ENCODE assay signal across 10 mouse cellular contexts in the genomic region with DNA sequence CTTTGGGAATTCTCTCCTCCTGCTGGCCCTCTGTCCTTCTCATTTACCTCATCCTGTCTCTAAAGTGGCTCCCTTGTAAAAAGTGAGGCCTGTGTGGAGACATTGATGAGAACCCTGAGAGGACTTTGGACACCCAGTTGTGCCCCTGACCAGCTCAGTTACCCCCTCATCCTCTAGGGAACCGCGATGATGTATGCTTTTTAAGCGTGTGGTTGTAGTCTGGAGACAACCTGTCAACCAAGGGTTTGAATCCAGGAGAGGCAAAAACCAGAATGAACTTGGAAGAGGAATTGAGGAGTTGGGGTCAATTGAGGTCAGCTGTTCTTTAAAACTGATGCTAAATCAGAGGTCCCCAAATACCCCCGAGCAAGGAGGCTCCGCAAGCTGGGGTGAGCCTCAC. TPM values are rescaled to one million over a fixed set of nuclear protein-coding genes. Genes with fewer than 3 reads are reported as not detected.
A peak's percentile ranks its signal among the peaks of the same experiment; 100 is the strongest.
DNase-seq lines count a peak whose midpoint lies in the region; ATAC-seq and TF ChIP-seq lines count a peak whose summit lies in the region.
"Had no signal": no experiment of that assay in that cellular context is flagged by ENCODE, and none has a peak within 500 bp of the region (broad histone marks: within the 10 kb centered on the region; RNA-seq: fewer than 3 reads in every experiment).

No protein-coding gene starts in this region.

- no peak for TF ChIP-seq CTCF in kidney, adult 2 months (conservative IDR thresholded peaks at IDR 0.05; ENCODE audit: insufficient read depth, insufficient read length, low read depth, low read length)
- TF ChIP-seq CTCF in hindbrain, postnatal 0 days (IDR thresholded peaks at IDR 0.05; ENCODE audit: low read depth) = no peak

- peak overlapping the region; percentile 44 for H3K4me3 ChIP-seq in kidney, adult 2 months (ENCODE audit: insufficient read depth, low read depth, low read length)
- H3K4me3 ChIP-seq in embryonic facial prominence, embryonic 13.5 days = peak overlapping the region; percentile 78
- peak overlapping the region; percentile 87 for H3K4me3 ChIP-seq in hindbrain, postnatal 0 days (ENCODE audit: low read length)
- H3K4me3 ChIP-seq in midbrain, embryonic 15.5 days = peak overlapping the region; percentile 57

- no peak for TF ChIP-seq POLR2A in kidney, adult 2 months (IDR thresholded peaks at IDR 0.05; ENCODE audit: low read depth, low read length)

- DNase-seq in kidney, adult 2 months = no peak
- no peak for DNase-seq in kidney, postnatal 10 days
- peak; percentile 15 for DNase-seq in hindbrain, postnatal 0 days (ENCODE audit: low spot score)
- DNase-seq in adrenal gland, adult 8-10 months = no peak
- DNase-seq in gastrocnemius, postnatal 36 days = no peak

- no peak for ATAC-seq in embryonic facial prominence, embryonic 13.5 days (ENCODE audit: insufficient number of reproducible peaks, insufficient read depth, low FRiP score, low TSS enrichment, low read depth)
- ATAC-seq in hindbrain, postnatal 0 days = no peak
- ATAC-seq in midbrain, embryonic 15.5 days (replicated peaks) = no peak
- no peak for ATAC-seq in erythroid progenitor cell, adult 5-6 weeks (replicated peaks; ENCODE audit: low FRiP score, poor library complexity, severe bottlenecking)

- no peaks in the 10 kb centered on the region for H3K9me3 ChIP-seq in embryonic facial prominence, embryonic 13.5 days
- no peaks in the 10 kb centered on the region for H3K9me3 ChIP-seq in hindbrain, postnatal 0 days (ENCODE audit: low read length)
- no peaks in the 10 kb centered on the region for H3K9me3 ChIP-seq in midbrain, embryonic 15.5 days

- no peak overlapping the region for H3K27ac ChIP-seq in kidney, adult 2 months (ENCODE audit: insufficient read depth, low read depth, low read length)
- no peak overlapping the region for H3K27ac ChIP-seq in embryonic facial prominence, embryonic 13.5 days
- H3K27ac ChIP-seq in hindbrain, postnatal 0 days = peak overlapping the region; percentile 87
- peak overlapping the region; percentile 92 for H3K27ac ChIP-seq in midbrain, embryonic 15.5 days
- H3K27ac ChIP-seq: macrophage had no signal

- H3K27me3 ChIP-seq in kidney, adult 2 months (replicated peaks; ENCODE audit: control insufficient read depth, insufficient read depth, low read length) = no peaks in the 10 kb centered on the region
- 0 out of 2 replicates have a peak, but pooled peaks cover 5% of the 10 kb centered on the region for H3K27me3 ChIP-seq in embryonic facial prominence, embryonic 13.5 days
- H3K27me3 ChIP-seq in hindbrain, postnatal 0 days (ENCODE audit: insufficient read depth, low read length) = no peaks in the 10 kb centered on the region
- no peaks in the 10 kb centered on the region for H3K27me3 ChIP-seq in midbrain, embryonic 15.5 days (replicated peaks)

- peaks cover 4% of the 10 kb centered on the region; the same call in 1 of the 2 replicates for H3K4me1 ChIP-seq in kidney, adult 2 months (ENCODE audit: control insufficient read depth, insufficient read depth, low read length)
- H3K4me1 ChIP-seq in embryonic facial prominence, embryonic 13.5 days = peaks cover 18% of the 10 kb centered on the region
- H3K4me1 ChIP-seq in hindbrain, postnatal 0 days (ENCODE audit: insufficient read depth, low read length) = peaks cover 10% of the 10 kb centered on the region
- peaks cover 22% of the 10 kb centered on the region for H3K4me1 ChIP-seq in midbrain, embryonic 15.5 days

- no peaks in the 10 kb centered on the region for H3K36me3 ChIP-seq in kidney, adult 2 months (ENCODE audit: control insufficient read depth, insufficient read depth, low read length)
- H3K36me3 ChIP-seq in embryonic facial prominence, embryonic 13.5 days = peaks cover 20% of the 10 kb centered on the region
- H3K36me3 ChIP-seq in hindbrain, postnatal 0 days (ENCODE audit: insufficient read depth, low read length) = peaks cover 15% of the 10 kb centered on the region
- H3K36me3 ChIP-seq in midbrain, embryonic 15.5 days (replicated peaks) = peaks cover 2% of the 10 kb centered on the region; the same call in 1 of the 2 replicates

- peak overlapping the region; percentile 83; the same call in 1 of the 2 replicates for H3K9ac ChIP-seq in embryonic facial prominence, embryonic 13.5 days
- H3K9ac ChIP-seq in hindbrain, postnatal 0 days (replicated peaks; ENCODE audit: low read length) = peak overlapping the region; percentile 94
- peak overlapping the region; percentile 77 for H3K9ac ChIP-seq in midbrain, embryonic 15.5 days

- intact Hi-C loops in gastrocnemius, postnatal 36 days (cut with DNase I) = no loop called here

- H3K4me2 ChIP-seq in embryonic facial prominence, embryonic 13.5 days = peak overlapping the region; percentile 81
- H3K4me2 ChIP-seq in hindbrain, postnatal 0 days (ENCODE audit: low read depth, low read length) = peak overlapping the region; percentile 75
- H3K4me2 ChIP-seq in midbrain, embryonic 15.5 days = peak overlapping the region; percentile 60

- WGBS in kidney, adult 2 months = 52% methylated on average over 5 of the region's 5 CpGs
- WGBS in embryonic facial prominence, embryonic 13.5 days = 36% methylated on average over 5 of the region's 5 CpGs
- 39% methylated on average over 5 of the region's 5 CpGs for WGBS in hindbrain, postnatal 0 days
- WGBS in midbrain, embryonic 15.5 days = 43% methylated on average over 5 of the region's 5 CpGs

RNA-seq across cellular contexts. Expression of a gene that starts 0.4 kb away (rescaled TPM):
- 19.7 and 22.6 TPM in 2 replicates for polyA plus RNA-seq in kidney, adult 2 months (2012; rRNA removed)
- polyA plus RNA-seq in embryonic facial prominence, embryonic 13.5 days (2015; fragmentation: Nextera tagmentation; extraction: Ambion mirVana) = 10.3 and 11.2 TPM in 2 replicates
- total RNA-seq in hindbrain, postnatal 0 days (2014; rRNA removed) = 132 and 137 TPM in 2 replicates
- 20.2 and 20.7 TPM in 2 replicates for polyA plus RNA-seq in hindbrain, postnatal 0 days (2015; fragmentation: Nextera tagmentation; extraction: Ambion mirVana)
- polyA plus RNA-seq in midbrain, embryonic 15.5 days (2015; fragmentation: Nextera tagmentation; extraction: Ambion mirVana) = 31.6 and 32.2 TPM in 2 replicates
- 10 to 100 TPM; 21.8 to 24.6 (median 24.3) TPM for total RNA-seq in adrenal gland, adult 8-10 months (2022)
- total RNA-seq in gastrocnemius, postnatal 36 days (2021) = 1 to 10 TPM; 7.8 to 9.2 TPM
- not detected in 2 replicates for total RNA-seq in erythroid progenitor cell, adult 5-6 weeks (2015; ENCODE audit: low replicate concordance)
- not detected in 2 replicates for total RNA-seq in erythroid progenitor cell, adult 5-6 weeks (2017; ENCODE audit: low replicate concordance)
- total RNA-seq: hematopoietic stem cell, adult 5-6 weeks had no signal
- polyA plus RNA-seq: macrophage had no signal

RNA-seq across cellular contexts. Expression of a gene that starts 29.5 kb away (rescaled TPM):
- 2.5 and 7.0 TPM in 2 replicates for polyA plus RNA-seq in kidney, adult 2 months (2012; rRNA removed)
- 5.3 and 5.5 TPM in 2 replicates for polyA plus RNA-seq in embryonic facial prominence, embryonic 13.5 days (2015; fragmentation: Nextera tagmentation; extraction: Ambion mirVana)
- 62.9 and 70.2 TPM in 2 replicates for total RNA-seq in hindbrain, postnatal 0 days (2014; rRNA removed)
- polyA plus RNA-seq in hindbrain, postnatal 0 days (2015; fragmentation: Nextera tagmentation; extraction: Ambion mirVana) = 47.8 and 52.8 TPM in 2 replicates
- 9.7 and 12.2 TPM in 2 replicates for polyA plus RNA-seq in midbrain, embryonic 15.5 days (2015; fragmentation: Nextera tagmentation; extraction: Ambion mirVana)
- total RNA-seq in adrenal gland, adult 8-10 months (2022) = 10 to 100 TPM; 12.2 to 29.7 (median 14.9) TPM
- under 1 TPM; 0.51 to 0.69 TPM for total RNA-seq in gastrocnemius, postnatal 36 days (2021)
- total RNA-seq in erythroid progenitor cell, adult 5-6 weeks (2015; ENCODE audit: low replicate concordance) = not detected in 2 replicates
- not detected in 2 replicates for total RNA-seq in erythroid progenitor cell, adult 5-6 weeks (2017; ENCODE audit: low replicate concordance)
- total RNA-seq: hematopoietic stem cell, adult 5-6 weeks had no signal
- polyA plus RNA-seq: macrophage had no signal

Comparison
In these comparisons a context has a peak if more than half of its experiments do, and no peak if none do; other contexts are left out.
1. H3K27ac ChIP-seq: peak in hindbrain, postnatal 0 days (single experiment) and midbrain, embryonic 15.5 days (single experiment); none in kidney, adult 2 months (single experiment) and embryonic facial prominence, embryonic 13.5 days (single experiment).
2. RNA of a gene that starts 0.4 kb away (total RNA-seq): 132 to 137 TPM in hindbrain, postnatal 0 days, 21.8 to 24.6 TPM in adrenal gland, adult 8-10 months and 7.8 to 9.2 TPM in gastrocnemius, postnatal 36 days; not detected in erythroid progenitor cell, adult 5-6 weeks; every median in the first group is over 4 times any median in the second.
3. RNA of a gene that starts 29.5 kb away (total RNA-seq): 62.9 to 70.2 TPM in hindbrain, postnatal 0 days and 12.2 to 29.7 TPM in adrenal gland, adult 8-10 months; 0.51 to 0.69 TPM in gastrocnemius, postnatal 36 days and not detected in erythroid progenitor cell, adult 5-6 weeks; every median in the first group is over 4 times any median in the second.
4. Peak in every context shown above with its lines, with median percentiles within 50 percentile points of each other: H3K4me3 ChIP-seq, H3K4me2 ChIP-seq and H3K9ac ChIP-seq.